Mouse (Mus musculus): ENCODE results near the gene Ltbp1.

- no peak for TF ChIP-seq CTCF (IDR thresholded peaks at IDR 0.05; ENCODE audit: extremely low read depth, insufficient read depth, insufficient read length, insufficient replicate concordance)
- no peak for TF ChIP-seq POLR2A (IDR thresholded peaks at IDR 0.05; ENCODE audit: low read depth, low read length)
Observed at GRCm38 (mm10) chr17:75236543-75236942, 231.2 kb downstream of the Ltbp1 start.

Measured in spleen, adult 2 months (tissue).